ENCODE assay signal across 8 mouse cellular contexts in genomic region chr7:16310020-16310520, GRCm38 (mm10). TPM values are rescaled to one million over a fixed set of nuclear protein-coding genes. Genes with fewer than 3 reads are reported as not detected.
DNase-seq lines count a peak whose midpoint lies in the region; ATAC-seq lines count a peak whose summit lies in the region.

No protein-coding gene starts in this region.

- WGBS in forebrain, embryonic 11.5 days, result under 1% methylated on average over 43 of the region's 56 CpGs
- WGBS in heart, embryonic 16.5 days, result 1% methylated on average over 30 of the region's 56 CpGs
- WGBS in neural tube, embryonic 14.5 days, result under 1% methylated on average over 42 of the region's 56 CpGs

- ATAC-seq in forebrain, embryonic 11.5 days (replicated peaks; ENCODE audit: low FRiP score), result no peak; the same call in 1 of the 2 replicates
- peak; percentile 12 for ATAC-seq in heart, embryonic 16.5 days (replicated peaks; ENCODE audit: extremely low read depth, insufficient read depth, low FRiP score)
- ATAC-seq in neural tube, embryonic 14.5 days (ENCODE audit: low read depth), result 0 out of 2 replicates have a peak, but pooled peaks have one; percentile 12

- peaks cover 28% of the 10 kb centered on the region for H3K4me1 ChIP-seq in forebrain, embryonic 11.5 days (replicated peaks; ENCODE audit: control insufficient read depth, insufficient read depth, low read length)
- H3K4me1 ChIP-seq in heart, embryonic 16.5 days (ENCODE audit: control insufficient read depth, insufficient read depth, low read length), result peaks cover 40% of the 10 kb centered on the region
- H3K4me1 ChIP-seq in neural tube, embryonic 14.5 days (ENCODE audit: control insufficient read depth, insufficient read depth, low read length), result peaks cover 21% of the 10 kb centered on the region; the same call in 1 of the 2 replicates

- H3K27me3 ChIP-seq in forebrain, embryonic 11.5 days (ENCODE audit: control insufficient read depth, insufficient read depth, low read length), result no peaks in the 10 kb centered on the region
- H3K27me3 ChIP-seq in heart, embryonic 16.5 days (ENCODE audit: control insufficient read depth, insufficient read depth, low read length), result no peaks in the 10 kb centered on the region
- peaks cover 2% of the 10 kb centered on the region; the same call in 1 of the 2 replicates for H3K27me3 ChIP-seq in neural tube, embryonic 14.5 days (ENCODE audit: control insufficient read depth, insufficient read depth, low read length)

- H3K27ac ChIP-seq in forebrain, embryonic 11.5 days (ENCODE audit: low read depth, low read length), result no peak overlapping the region
- peak overlapping the region; percentile 70 for H3K27ac ChIP-seq in heart, embryonic 16.5 days (ENCODE audit: low read length)
- peak overlapping the region; percentile 48 for H3K27ac ChIP-seq in neural tube, embryonic 14.5 days (ENCODE audit: low read depth, low read length)

- H3K9me3 ChIP-seq in forebrain, embryonic 11.5 days (ENCODE audit: control insufficient read depth, low read length), result no peaks in the 10 kb centered on the region
- H3K9me3 ChIP-seq in heart, embryonic 16.5 days (replicated peaks; ENCODE audit: control insufficient read depth, low read length), result no peaks in the 10 kb centered on the region
- no peaks in the 10 kb centered on the region for H3K9me3 ChIP-seq in neural tube, embryonic 14.5 days (ENCODE audit: control insufficient read depth, low read length)

- peak overlapping the region; percentile 53 for H3K9ac ChIP-seq in forebrain, embryonic 11.5 days (ENCODE audit: low read length)
- peak overlapping the region; percentile 76 for H3K9ac ChIP-seq in heart, embryonic 16.5 days (ENCODE audit: low read length)
- H3K9ac ChIP-seq in neural tube, embryonic 14.5 days (replicated peaks; ENCODE audit: low read depth, low read length), result peak overlapping the region; percentile 58

- H3K36me3 ChIP-seq in forebrain, embryonic 11.5 days (ENCODE audit: control insufficient read depth, insufficient read depth, low read length), result no peaks in the 10 kb centered on the region
- no peaks in the 10 kb centered on the region for H3K36me3 ChIP-seq in heart, embryonic 16.5 days (ENCODE audit: control insufficient read depth, insufficient read depth)
- H3K36me3 ChIP-seq in neural tube, embryonic 14.5 days (ENCODE audit: control insufficient read depth, insufficient read depth, low read length), result no peaks in the 10 kb centered on the region

- H3K4me3 ChIP-seq in forebrain, embryonic 11.5 days (ENCODE audit: low read depth, low read length), result peak overlapping the region; percentile 67
- H3K4me3 ChIP-seq in heart, embryonic 16.5 days (ENCODE audit: low read length), result peak overlapping the region; percentile 85
- peak overlapping the region; percentile 65 for H3K4me3 ChIP-seq in neural tube, embryonic 14.5 days (ENCODE audit: low read depth, low read length)

- peak overlapping the region; percentile 99 for H3K4me2 ChIP-seq in forebrain, embryonic 11.5 days (ENCODE audit: low read depth, low read length, severe bottlenecking)
- peak overlapping the region; percentile 100 for H3K4me2 ChIP-seq in heart, embryonic 16.5 days (ENCODE audit: low read depth, low read length)
- peak overlapping the region; percentile 98 for H3K4me2 ChIP-seq in neural tube, embryonic 14.5 days (ENCODE audit: low read depth, low read length)

- peak; percentile 85 for DNase-seq in ES-CJ7 (ENCODE audit: low read depth, low spot score)
- DNase-seq in c-Kit-positive CD71-positive TER-119-negative erythroid progenitor cells, embryonic 14.5 days (ENCODE audit: low read depth), result peak; percentile 77
- DNase-seq in forebrain, embryonic 11.5 days (ENCODE audit: low spot score), result peak; percentile 90
- DNase-seq in kidney, postnatal 25 days, result peak; percentile 85 to 87
- DNase-seq in lung, adult 18-20 months, result peak; percentile 90 to 94
- DNase-seq in thymus, adult 18-20 months, result peak; percentile 86 to 92

RNA-seq across cellular contexts. Expression of gene Bbc3, which starts 1.9 kb away (rescaled TPM):
- polyA plus RNA-seq in forebrain, embryonic 11.5 days (2014; fragmentation: Nextera tagmentation; extraction: Ambion mirVana), result 8.0 and 11.5 TPM in 2 replicates
- 5.7 and 6.8 TPM in 2 replicates for polyA plus RNA-seq in heart, embryonic 16.5 days (2015; fragmentation: Nextera tagmentation; extraction: Ambion mirVana)
- 13.7 and 19.7 TPM in 2 replicates for polyA plus RNA-seq in neural tube, embryonic 14.5 days (2014; fragmentation: Nextera tagmentation; extraction: Ambion mirVana)

RNA-seq across cellular contexts. Expression of gene Ccdc9, which starts 23.5 kb away (rescaled TPM):
- polyA plus RNA-seq in forebrain, embryonic 11.5 days (2014; fragmentation: Nextera tagmentation; extraction: Ambion mirVana), result 22.3 and 32.2 TPM in 2 replicates
- polyA plus RNA-seq in heart, embryonic 16.5 days (2015; fragmentation: Nextera tagmentation; extraction: Ambion mirVana), result 12.0 and 15.2 TPM in 2 replicates
- 14.8 and 15.8 TPM in 2 replicates for polyA plus RNA-seq in neural tube, embryonic 14.5 days (2014; fragmentation: Nextera tagmentation; extraction: Ambion mirVana)

RNA-seq across cellular contexts. Expression of gene Inafm1, which starts 36.7 kb away (rescaled TPM):
- polyA plus RNA-seq in forebrain, embryonic 11.5 days (2014; fragmentation: Nextera tagmentation; extraction: Ambion mirVana), result 10.9 and 11.6 TPM in 2 replicates
- 6.9 and 9.0 TPM in 2 replicates for polyA plus RNA-seq in heart, embryonic 16.5 days (2015; fragmentation: Nextera tagmentation; extraction: Ambion mirVana)
- 45.1 and 58.6 TPM in 2 replicates for polyA plus RNA-seq in neural tube, embryonic 14.5 days (2014; fragmentation: Nextera tagmentation; extraction: Ambion mirVana)

RNA-seq across cellular contexts. Expression of gene C5ar1, which starts 50.7 kb away (rescaled TPM):
- 0.76 and 1.1 TPM in 2 replicates for polyA plus RNA-seq in forebrain, embryonic 11.5 days (2014; fragmentation: Nextera tagmentation; extraction: Ambion mirVana)
- 2.6 and 3.2 TPM in 2 replicates for polyA plus RNA-seq in heart, embryonic 16.5 days (2015; fragmentation: Nextera tagmentation; extraction: Ambion mirVana)
- 0.83 and 2.6 TPM in 2 replicates for polyA plus RNA-seq in neural tube, embryonic 14.5 days (2014; fragmentation: Nextera tagmentation; extraction: Ambion mirVana)
